Mouse (Mus musculus) yolk sac, embryonic 10.5 days (tissue): ENCODE measurements around the gene Ccdc194.
"Not testable (repeated sequence)": the region's sequence is repeated elsewhere in the genome, so short reads cannot be mapped to it uniquely, and the experiment has no call there.

Source experiments
- DNase-seq: peaks from one replicate; pipeline ENCODE4 v3.0.0-alpha.2; 2017; ENCODE audit warnings: low spot score

Ccdc194 gene

GRCm38 (mm10) chr8:71554001-71554400 is 28.5 kb upstream of the Ccdc194 start:
- no peak for DNase-seq

- DNase-seq: no peak
Measured at GRCm38 (mm10) chr8:71552770-71553169, 27.3 kb upstream of the Ccdc194 start.

- DNase-seq: no peak
Measured at GRCm38 (mm10) chr8:71550754-71551153, 25.2 kb upstream of the Ccdc194 start.

GRCm38 (mm10) chr8:71547590-71547989 is 22.1 kb upstream of the Ccdc194 start:
- no peak for DNase-seq

- DNase-seq: no peak
Measured at GRCm38 (mm10) chr8:71545053-71545452, 19.5 kb upstream of the Ccdc194 start.

- no peak for DNase-seq
Measured at GRCm38 (mm10) chr8:71543755-71544154, 18.2 kb upstream of the Ccdc194 start.

- peak; percentile 98 for DNase-seq
Measured at GRCm38 (mm10) chr8:71542632-71543343, 17.3 kb upstream of the Ccdc194 start, which contains the start of gene Mvb12a. Gene Mvb12a, plus strand, starts transcription at chr8:71542922.

- peak; percentile 94 for DNase-seq
Measured at GRCm38 (mm10) chr8:71537028-71537867, 11.7 kb upstream of the Ccdc194 start, which contains the start of gene Bst2. Gene Bst2, minus strand, starts transcription at chr8:71537456.

GRCm38 (mm10) chr8:71535663-71536062 is 10.2 kb upstream of the Ccdc194 start:
- no peak for DNase-seq

- DNase-seq: peak; percentile 53
Measured at GRCm38 (mm10) chr8:71534263-71534810, 8.8 kb upstream of the Ccdc194 start.

GRCm38 (mm10) chr8:71530735-71531467 is 5.4 kb upstream of the Ccdc194 start:
- DNase-seq: not testable (repeated sequence)

- DNase-seq: no peak
Measured at GRCm38 (mm10) chr8:71528362-71529073, 3.0 kb upstream of the Ccdc194 start.

GRCm38 (mm10) chr8:71527162-71527870 is 1.8 kb upstream of the Ccdc194 start:
- DNase-seq: no peak

GRCm38 (mm10) chr8:71526272-71526671 is 761 bp upstream of the Ccdc194 start:
- no peak for DNase-seq

- peak; percentile 88 for DNase-seq
Measured at GRCm38 (mm10) chr8:71521634-71522033, 3.9 kb downstream of the Ccdc194 start.

- not testable (repeated sequence) for DNase-seq
Measured at GRCm38 (mm10) chr8:71519037-71519825, 6.3 kb downstream of the Ccdc194 start.

- DNase-seq: peak; percentile 54
Measured at GRCm38 (mm10) chr8:71516786-71517185, 8.7 kb downstream of the Ccdc194 start.

GRCm38 (mm10) chr8:71515043-71515442 is 10.5 kb downstream of the Ccdc194 start:
- no peak for DNase-seq

GRCm38 (mm10) chr8:71513018-71513754 is 12.3 kb downstream of the Ccdc194 start:
- peak; percentile 37 for DNase-seq
